Mouse (Mus musculus) ES-Bruce4 (cell line): Measurements from ENCODE around the gene Sephs2.

Source experiments
- CTCF ChIP-seq: IDR thresholded peaks from one replicate; pipeline ENCODE4 v1.8.1; 2011; ENCODE audit warnings: low read depth, low read length
- EP300 ChIP-seq: IDR thresholded peaks from 2 replicates; pipeline ENCODE4 v1.6.1; 2011; ENCODE audit warnings: low read depth, low read length; ENCODE audit not compliant: insufficient read depth
- POLR2A ChIP-seq: IDR thresholded peaks from one replicate; pipeline ENCODE4 v1.8.1; 2011; ENCODE audit warnings: low read length; ENCODE audit not compliant: insufficient read depth

GRCm38 (mm10) chr7:127253821-127254769, 19.8 kb downstream of the Sephs2 start:
- no peak for TF ChIP-seq CTCF
- TF ChIP-seq EP300, result 0 out of 2 replicates have a peak, but pooled peaks have one; percentile 19
- TF ChIP-seq POLR2A, result peak; percentile 74
